Mouse (Mus musculus): ENCODE data around the gene Palld. TPM values are rescaled to one million over a fixed set of nuclear protein-coding genes. Genes with fewer than 3 reads are reported as not detected.

Palld gene
- total RNA-seq, 1 experiment from 2014 or later, result 33.9 TPM

DNA sequence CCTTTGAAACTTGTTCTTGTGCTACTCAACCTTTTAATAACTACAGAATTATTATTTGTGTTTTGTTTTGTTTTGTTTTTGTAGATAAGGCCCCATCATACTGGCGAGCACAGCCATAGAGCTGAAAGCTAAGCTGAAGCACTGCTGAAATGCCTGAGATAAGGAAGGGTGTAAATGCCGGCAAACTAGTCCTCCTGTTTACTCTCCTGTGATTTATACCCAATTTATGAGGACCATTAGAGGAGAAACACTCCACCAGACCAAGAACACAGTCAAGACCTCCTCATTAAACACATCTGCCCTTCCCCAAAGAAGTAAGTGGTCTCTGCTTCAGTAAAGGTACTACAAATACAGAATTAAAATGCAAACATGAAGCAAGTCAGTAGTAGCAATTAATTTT lies 219.6 kb downstream of the Palld start:
- no peak for DNase-seq

DNA sequence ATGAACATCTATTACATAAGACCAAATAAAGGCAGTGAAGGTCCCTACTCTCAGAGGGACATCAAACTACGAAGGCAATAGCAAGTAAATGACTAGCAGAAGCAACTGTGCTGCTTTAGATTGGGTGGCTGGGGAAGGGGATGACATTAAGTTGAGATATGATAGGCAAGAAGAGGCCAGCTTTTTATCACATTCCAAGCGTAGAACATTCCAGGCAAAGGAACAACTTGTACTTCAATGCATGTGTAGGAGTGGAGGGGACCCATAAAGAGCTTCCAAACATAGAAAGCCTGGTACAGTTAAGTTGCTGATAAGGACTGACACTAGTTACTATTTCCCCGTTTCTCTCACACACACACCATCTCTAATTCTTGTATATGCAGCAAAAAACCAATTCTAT lies 221.3 kb downstream of the Palld start:
- DNase-seq, result no peak

DNA sequence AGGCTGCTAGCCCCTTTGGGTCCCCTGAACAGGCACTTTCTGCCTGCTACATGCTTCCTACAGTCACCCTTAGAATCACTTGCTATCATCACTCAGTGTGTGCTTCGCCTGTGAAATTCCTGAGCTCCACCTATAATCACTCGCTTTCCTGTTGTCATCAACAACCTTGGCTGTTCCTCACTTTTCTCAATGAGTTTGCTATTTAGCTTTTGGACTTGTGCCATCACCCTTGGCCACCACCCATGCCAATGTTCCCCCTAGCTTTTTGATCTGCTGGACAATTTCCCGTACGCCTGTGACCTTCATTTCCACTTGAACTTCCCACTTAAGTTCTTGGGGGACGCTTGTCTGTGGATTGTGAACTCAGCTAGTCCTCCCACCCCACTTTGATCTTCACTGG lies 225.3 kb downstream of the Palld start:
- peak; percentile 8 for DNase-seq

DNA sequence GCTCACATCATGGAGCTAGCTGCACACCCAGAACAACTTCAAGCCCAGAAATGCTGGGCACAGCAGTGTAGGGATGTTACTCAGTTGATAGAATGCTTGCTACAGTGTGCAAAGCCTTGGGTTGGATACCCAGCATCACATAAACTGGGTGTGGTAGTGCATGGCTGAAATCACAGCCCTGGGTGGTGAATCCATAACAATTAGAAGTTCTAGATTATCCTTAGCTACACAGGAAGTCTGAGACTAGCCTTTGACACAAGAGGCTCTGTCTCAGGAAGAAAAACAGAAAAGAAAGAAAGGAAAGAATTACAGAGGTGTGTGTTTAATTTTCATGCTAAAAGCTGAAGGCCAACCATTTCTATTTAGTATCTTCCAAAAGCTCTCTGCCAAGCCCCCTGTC lies 231.3 kb downstream of the Palld start:
- no peak for DNase-seq

DNA sequence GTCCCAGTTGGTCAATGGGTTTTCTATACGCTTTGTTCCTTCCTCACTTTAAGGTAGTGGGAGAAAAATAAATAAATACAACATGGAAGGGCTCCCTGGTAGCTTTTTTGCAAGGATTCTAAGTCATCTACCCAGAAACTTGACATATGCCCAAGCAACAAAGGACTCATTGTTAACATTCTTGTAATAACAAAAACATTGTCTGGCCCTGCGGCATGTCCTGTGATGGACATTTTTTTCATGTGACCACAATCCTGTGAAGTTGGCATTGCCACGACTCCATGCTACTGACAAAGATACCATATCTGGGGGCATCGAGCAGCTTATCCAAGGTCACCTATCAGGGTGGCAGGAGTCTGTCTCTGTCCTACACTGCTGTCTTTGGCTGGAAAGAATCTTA lies 232.1 kb downstream of the Palld start:
- DNase-seq, result no peak

DNA sequence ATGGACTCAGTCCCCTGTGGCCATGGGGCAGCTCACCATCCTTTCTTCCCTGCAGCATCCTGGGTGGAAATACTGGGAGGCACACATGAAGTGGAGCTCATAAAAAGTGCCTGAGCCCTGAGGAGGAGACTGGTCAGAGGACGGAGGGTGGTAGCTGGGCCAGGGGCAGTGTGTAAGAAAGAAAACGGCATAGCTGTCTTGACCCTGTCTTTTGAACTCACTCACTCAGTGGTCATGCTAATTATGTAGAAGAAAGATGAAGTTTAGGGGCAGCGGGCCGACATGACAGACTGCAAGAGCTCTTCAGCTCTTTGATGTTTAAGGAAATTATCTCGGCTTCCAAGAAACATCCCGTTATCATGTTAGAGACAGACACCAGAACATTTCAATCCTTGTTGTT lies 235.6 kb downstream of the Palld start:
- DNase-seq, result no peak

DNA sequence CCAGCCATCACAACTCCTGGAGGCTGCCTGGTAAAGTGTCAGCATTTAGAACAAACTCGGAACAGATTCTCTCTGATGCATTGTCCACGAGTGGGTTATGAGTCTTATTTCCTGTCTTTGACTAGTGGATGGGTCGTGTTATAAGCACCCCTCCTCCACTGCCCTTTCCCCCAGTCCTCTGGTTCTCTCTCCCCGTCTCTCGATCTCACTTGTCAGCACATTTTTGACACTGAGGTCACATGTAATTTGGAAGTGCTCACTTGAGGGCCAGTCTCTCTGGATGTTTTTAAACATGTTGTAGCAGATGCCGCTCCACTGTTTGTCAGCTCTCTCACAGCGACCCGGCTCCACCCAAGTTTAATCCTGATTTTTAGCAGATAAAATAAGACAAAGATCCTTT lies 237.5 kb downstream of the Palld start:
- DNase-seq, result no peak

DNA sequence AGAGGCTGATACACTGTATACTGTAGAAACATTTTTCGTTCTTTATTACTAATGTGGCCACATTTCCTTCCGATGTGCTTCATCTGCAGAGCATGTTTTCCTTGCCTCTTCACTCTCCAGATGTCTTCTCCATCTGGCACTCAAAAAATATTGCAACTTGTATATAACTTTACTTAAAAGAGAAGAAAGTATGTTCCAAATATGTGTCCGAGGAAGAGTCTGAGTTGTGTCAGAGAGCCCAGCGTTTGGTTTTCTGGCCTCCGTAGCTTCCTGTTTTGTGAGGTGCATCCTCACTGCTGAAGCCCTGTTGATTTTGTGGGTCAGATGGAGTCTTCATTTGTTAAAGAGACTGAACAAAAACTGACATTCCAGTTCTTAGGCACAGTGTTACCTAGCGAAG lies 238.3 kb downstream of the Palld start:
- DNase-seq, result no peak

DNA sequence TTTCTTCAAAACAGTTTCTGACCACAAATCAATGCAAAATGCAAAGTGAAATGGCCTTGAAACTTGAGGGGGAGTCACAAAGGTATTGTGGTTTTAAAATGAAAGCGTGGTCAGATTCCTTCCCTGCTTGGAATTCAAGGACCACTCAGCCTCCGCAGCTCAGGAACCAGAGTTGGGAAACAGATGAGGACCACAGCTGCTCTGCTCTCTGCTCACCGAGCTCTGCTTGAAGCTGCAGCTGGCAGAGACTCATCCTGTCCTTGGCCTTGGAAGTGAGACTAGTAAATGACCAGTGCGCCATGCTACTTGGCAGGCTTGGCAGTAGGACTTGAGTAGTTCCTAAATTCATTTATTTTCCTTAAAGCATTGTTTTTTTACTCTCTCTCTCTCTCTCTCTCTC lies 239.7 kb downstream of the Palld start:
- peak; percentile 41 for DNase-seq

DNA sequence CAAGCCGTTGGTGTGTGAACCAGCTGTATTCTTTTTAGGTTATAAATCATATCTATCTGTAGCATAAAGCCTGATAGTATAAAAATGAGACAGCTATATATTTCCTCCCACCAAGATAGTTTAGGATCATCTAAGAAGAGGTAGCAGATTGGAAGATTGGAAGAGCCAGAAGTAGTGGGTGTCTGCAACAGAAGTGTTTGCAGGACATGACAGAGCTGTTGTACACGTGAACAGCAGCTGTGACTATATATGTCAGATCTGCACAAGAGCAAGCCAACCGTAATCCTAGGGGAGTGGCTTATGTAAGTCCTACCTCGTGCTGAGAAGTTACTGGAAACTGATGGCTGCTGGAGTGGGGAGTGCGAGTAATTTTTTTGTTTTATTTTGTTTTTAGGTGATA lies 240.9 kb downstream of the Palld start:
- no peak for DNase-seq

DNA sequence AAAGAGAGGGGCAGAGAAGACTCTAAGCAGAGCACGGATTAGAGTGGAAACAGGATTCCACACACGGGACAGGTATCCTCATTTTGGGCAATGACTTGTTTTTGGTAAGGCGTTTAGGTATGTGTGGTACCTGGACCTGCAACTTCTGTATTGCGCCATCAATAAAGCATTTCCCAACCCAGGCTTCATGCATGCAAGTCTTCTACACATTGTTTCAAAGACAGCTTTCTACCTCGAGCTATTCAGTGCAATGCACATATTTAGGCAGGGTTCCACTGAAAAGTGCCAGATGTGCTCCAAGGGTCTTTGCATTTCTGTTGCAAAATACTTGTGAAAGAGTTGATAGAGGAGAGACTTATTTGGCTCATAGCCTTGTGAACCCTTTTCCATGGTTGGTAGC lies 241.5 kb downstream of the Palld start:
- DNase-seq, result no peak

DNA sequence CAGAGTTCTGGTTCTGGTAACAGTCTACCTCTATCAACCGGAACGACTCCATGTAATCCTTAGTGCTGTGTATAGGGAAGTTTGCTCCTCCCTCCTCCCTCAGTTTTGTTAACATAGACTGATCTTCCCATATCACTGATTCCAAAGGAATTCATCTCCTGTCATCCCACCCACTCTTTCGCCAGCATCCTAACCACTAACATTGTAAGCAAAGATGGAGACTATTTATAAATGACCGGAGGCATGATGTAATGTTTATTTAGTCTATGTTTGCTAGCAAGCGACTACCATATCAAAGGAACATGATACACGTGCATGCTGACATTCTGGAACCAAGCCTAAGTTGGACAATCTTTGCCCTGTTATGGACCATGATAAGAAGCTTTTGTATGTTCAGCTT lies 250.5 kb downstream of the Palld start:
- DNase-seq, result no peak

DNA sequence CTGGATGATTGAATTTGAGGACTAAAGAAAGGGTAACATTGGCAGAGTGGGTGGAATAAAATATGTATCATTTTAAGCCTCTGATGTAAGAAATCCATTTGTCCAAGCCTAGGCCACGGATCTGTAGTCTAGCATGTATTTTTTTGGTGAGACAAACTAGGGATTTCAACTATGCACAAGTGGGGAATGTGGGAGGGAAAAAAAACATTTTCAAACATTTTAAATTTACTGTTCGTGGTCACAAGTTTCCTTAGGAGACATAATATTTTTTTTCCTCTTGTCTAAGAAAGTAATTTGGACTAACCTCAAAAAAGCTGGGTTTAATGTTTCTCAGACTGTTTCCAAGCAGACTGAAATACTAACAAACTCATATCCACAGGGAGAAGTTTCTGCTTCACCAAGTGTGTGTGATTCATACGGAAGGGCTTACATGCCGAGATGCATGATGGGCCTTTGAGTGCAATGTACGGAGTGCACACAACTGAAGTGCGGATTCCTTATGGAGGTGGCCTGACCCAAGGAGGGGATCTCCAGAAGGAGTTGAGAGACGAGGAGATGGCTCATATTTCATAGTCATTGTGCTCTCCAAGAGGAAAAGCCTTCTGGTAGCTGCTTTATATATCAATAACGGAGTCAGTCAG lies 256.2 kb downstream of the Palld start:
- DNase-seq, result no peak

DNA sequence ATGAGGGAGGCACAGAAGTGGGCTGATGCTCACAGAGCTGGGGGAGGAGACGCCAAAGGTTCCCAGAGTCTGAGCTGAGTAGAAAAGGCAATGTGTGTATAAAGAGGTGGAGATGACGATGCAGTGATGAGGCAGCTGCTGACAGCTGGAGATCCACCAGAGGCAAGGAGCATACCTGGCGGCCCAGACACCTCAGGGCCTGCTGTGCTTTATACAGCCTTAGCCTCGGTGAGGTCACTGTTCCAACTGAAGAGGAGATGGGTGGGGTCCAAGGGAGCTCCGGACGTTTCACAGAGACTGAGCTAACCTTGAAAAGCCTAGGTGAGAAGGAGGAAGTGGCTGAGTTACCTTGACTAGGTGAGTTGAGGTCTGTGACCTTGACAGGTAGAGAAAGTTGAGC lies 256.8 kb downstream of the Palld start:
- no peak for DNase-seq

DNA sequence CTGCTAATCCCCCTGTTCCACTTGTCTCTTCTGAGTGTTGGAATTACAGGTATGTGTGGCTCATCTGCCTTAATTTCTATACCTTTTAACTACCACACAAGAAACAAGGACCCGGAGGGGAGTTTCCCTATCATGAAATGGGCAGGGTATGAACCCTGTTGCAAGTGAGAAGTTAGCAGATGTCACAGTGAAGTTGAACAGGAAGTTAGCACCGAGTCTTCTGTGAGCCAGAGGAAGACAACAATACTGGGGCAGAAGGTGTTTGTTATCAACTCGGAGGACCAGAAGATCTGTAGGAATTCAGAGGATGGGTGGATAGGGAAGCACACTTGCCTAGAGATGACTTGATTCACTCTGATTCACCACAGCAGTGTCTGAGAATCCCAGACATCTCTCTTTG lies 259.3 kb downstream of the Palld start:
- DNase-seq, result no peak

DNA sequence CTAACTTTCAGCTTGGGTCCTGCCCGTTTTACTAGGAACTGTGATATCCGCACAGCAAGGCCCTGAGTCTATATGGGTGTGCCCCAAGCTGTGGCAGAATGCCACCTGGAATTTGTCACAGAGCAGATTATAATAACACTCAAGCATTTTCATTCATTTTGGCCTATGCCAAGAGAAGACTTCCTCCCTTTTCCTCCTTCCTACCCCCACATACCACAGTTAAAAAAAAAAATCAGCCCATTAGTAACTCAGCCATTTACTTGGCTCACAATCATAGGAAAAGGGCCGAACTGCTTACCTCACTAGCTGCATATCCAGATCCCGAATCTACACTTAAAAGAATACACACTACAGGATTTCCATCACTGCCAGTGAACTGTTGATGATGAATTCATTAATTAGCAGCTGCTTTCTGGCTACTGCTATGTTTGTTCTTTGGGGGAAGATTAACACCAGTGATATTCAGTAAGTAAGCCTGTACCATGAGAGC lies 260.1 kb downstream of the Palld start:
- DNase-seq, result no peak

DNA sequence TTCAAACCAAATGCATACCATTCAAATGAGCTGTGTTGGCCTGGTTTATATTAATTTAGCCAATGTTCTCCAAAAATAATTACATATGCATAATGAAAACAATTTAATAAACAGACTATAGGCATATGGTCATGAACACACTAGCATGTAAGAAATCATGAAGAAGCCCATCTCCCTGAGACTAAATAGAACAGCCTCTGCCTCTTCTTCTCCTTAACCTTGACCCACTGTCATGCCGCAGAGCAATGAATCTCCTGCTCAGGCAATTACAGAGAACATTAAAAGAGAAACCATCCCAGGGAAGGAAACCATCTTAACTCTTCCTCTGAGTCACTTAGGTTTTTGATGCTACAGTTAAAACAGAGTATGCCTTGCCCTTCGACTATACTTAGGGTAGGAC lies 262.9 kb downstream of the Palld start:
- no peak for DNase-seq

DNA sequence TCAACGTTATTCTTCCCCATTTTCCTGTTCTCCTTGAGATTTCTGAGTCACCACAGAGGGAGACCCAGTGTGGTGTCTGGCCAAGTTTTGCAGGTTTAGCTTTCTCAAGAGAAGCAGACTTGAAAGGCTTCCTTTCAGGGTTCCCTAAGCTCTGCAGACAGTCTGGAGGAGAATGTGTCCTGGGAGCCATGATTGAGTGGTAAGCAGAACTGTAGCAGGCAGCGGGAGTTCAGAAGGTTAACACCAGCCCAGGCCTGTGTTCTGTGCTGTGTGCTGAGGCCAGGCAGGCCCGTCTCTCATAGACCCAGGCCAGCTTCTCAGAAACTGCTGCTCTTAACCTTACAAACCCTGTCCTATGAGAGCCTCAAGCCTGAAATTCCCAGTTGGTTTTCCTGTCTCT lies 263.5 kb downstream of the Palld start:
- DNase-seq, result peak; percentile 15

DNA sequence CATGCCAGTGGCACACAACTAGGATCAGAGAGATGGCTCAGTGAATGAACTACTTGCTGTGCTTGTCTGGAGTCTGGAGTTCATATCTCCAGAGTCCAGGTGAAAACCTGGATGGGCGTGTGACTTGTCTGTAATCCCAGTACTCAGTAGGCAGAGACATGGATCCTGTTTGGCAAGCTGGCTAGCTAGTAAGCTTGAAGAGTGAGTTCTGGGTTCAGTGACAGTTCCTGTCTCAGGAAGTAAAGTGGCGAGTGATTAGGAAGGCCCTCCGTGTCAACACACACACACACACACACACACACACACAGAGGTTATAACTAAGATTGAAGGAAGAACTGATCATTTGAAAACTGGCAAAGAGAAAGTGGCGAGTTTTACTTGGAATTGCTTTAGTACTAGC lies 264.8 kb downstream of the Palld start:
- DNase-seq, result no peak

DNA sequence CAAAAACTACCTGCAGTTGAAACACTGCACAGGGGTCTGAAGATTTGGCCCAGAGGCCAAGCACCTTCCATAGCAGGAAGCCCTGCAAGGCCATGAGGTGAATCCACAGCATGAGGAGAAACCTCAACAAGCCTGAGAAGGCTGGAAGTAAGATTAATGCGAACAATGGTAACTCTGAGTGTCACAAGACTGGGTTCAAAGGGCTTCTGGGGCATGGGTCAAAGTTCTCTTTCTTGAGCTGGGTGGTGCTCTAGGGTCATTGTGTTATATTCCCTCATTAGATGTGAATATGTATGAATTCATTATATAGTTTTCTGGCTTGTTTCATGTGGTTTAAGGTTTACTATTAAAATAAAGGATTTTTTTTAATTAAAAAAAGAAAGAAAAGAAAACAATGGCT lies 267.7 kb downstream of the Palld start:
- DNase-seq, result no peak

DNA sequence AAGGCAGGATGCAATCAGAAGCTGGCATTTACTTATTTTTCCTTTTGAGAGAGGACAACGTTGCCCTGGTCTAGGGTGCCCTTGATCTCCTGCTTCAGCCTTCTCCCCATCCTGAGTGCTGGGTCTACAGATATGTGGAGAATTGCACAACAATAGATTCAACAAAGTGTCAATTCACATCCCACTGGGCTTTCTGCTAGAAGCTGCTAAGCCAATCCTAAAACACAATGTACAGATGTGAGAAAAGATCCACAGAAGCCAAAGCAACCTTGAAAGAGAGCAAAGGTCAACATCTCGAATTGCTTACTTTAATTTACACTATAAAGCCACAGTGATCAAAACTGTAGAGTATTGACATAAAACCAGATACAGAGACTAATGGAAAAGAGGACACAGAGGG lies 270.2 kb downstream of the Palld start:
- DNase-seq, result no peak

DNA sequence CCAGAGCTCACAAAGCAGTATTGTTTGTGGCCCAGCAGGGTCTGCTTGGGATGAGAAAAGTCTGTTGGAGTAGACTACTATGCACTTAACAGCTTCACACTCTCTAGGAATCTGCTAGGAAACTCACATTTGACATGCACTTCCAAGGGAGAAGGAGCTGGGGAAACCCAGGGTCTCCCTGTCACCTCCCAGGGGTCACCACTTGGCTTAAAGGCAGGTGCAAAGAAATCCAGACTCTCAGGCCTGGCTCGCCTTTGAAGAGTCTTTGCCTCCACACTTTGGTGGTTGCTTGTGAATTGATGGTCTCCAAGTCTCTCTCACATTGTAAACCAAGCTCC lies 272.9 kb downstream of the Palld start:
- DNase-seq, result no peak

DNA sequence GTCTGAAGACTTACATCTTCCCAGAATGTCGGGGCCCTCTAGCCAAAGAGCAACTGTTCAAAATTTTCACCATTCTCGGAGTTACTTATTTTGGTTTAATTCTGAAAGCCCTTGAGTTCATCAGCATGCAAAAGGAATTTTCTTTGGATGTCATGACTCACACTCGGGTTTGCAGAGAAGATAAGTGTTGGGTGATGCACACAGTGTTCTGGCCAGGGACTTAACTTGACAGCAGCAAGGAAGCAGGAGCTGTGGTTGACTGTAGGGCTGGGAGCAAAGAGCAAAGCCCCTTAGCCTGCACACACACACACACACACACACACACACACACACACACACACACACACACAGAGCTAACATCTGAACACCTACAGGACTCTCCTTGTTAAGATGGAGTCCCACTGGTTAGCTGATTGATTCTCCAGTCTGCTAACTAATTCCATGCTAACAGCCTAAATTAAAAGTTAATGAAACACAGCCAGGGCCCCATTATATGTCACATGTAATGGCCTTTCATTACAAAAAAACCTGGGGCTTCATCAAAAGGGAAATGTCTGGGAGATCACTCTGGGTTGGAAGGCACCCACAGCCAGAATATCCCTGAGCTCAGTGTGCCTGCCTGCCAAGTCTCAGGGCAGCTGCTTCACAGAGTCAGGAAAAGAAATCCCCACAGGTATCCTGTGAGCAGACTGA lies 273.4 kb downstream of the Palld start:
- no peak for DNase-seq

DNA sequence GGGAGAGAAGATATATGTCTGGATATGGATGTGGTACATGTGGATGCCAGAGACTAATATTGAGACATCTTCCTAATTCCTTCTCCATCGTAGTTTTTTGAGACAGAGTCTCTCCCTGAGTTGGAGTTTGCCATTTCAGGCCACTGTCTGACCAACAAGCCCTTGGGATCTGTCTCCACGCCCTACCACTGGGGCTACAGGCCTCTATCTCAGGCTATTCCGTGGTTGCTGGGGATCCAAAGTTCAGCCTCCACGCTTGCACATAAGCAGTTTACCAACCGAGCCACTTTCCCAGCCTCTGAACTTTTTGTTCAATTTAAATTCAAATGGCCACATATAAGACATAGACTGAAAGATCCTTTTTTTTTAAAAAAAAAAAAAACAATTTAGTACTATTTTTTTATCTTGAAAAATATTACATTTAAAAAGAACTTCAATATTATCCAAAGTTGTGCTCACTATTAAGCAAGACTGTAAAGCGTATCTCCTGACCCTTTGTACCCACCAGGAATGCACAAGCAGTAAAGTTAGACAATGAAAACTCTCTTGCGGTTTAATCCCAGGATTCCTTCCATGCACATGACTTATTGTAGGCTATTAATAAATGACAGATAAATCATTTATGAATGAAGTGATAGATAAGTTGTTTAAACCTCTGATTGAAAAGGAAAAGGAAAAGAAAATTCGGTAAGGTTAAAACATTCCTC lies 276.1 kb downstream of the Palld start:
- no peak for DNase-seq
